Mouse (Mus musculus) heart, adult 18-20 months (tissue): ENCODE measurements around the gene Cep57l1. TPM values are rescaled to one million over a fixed set of nuclear protein-coding genes. Genes with fewer than 3 reads are reported as not detected.

Experiments used
- DNase-seq, 2 experiments: peaks; one replicate each; pipeline ENCODE4 v3.0.0; 2021 to 2022; ENCODE audit warnings: mixed read lengths in 1 of 2
- microRNA-seq, 2 experiments: library from miRNA; unstranded; fragments of <30 nt; microRNA quantifications; one replicate each; pipeline ENCODE4 v1.2.0; 2022
- total RNA-seq, 2 experiments: library from RNA; stranded (reverse); gene quantifications; 2 replicates each; pipeline ENCODE4 v1.2.3; 2021

Gene Cep57l1
- total RNA-seq, 2 experiments from 2014 or later, result 2.0 to 2.9 TPM

- DNase-seq, result no peak
These were observed 133.7 kb downstream of the Cep57l1 start for GRCm38 (mm10) chr10:41675842-41676571.

GRCm38 (mm10) chr10:41675243-41675642 is 134.4 kb downstream of the Cep57l1 start:
- DNase-seq, result no peak

DNA sequence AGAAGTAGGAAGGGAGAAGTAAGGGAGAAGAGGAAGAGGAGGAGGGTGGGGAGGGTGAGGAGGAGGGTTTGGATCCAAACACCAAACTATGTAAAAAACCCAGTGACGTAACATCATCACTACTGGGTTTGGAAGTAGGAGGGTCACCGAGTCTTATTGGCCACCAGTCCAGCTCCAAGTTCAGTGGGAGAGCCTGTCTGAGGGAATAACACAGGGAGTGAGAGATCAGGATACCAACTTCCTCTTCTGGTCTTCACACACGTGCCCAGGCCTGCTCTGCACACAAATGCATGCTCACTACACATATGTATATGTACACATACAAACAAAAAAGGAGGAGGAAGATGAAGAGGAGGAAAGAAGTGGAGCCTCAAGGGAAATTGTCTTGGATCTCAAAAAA is 135.3 kb downstream of the Cep57l1 start:
- no peak for DNase-seq

- DNase-seq, result no peak
These were observed 139.5 kb downstream of the Cep57l1 start for GRCm38 (mm10) chr10:41670196-41670595.

Small RNA genes lying within 50 kb of the gene (microRNA-seq; reads per million reads assigned to microRNA genes)
- gene Mir3473b, result 0 reads per million in 2 experiments

Other genes starting within 250 kb of the Cep57l1 start
- under 1 TPM; 0.22 to 0.46 TPM for gene Ccdc162, start 93.2 kb downstream of the Cep57l1 start, total RNA-seq
- gene Sesn1, start 64 bp upstream of the Cep57l1 start, total RNA-seq, result 100 to 1,000 TPM; 135 to 156 TPM
- 10 to 100 TPM; 18.4 to 22.6 TPM for gene Armc2, start 208.6 kb upstream of the Cep57l1 start, total RNA-seq